Mouse (Mus musculus) heart, postnatal 0 days (tissue): ENCODE measurements around the gene Otulinl.

Experiments used
- CTCF ChIP-seq: IDR thresholded peaks from 2 replicates; pipeline ENCODE4 v1.5.1; 2016; ENCODE audit warnings: antibody characterized with exemption, control low read depth, low read depth
- EP300 ChIP-seq: IDR thresholded peaks from 2 replicates; pipeline ENCODE4 v1.6.1; 2016; ENCODE audit warnings: antibody characterized with exemption, low read depth

- no peak; the same call in 1 of the 2 replicates for TF ChIP-seq CTCF
- TF ChIP-seq EP300 = no peak
Measured at GRCm38 (mm10) chr15:27605252-27605651, 76.1 kb downstream of the Otulinl start.
